Mouse (Mus musculus): ENCODE data around the gene Xndc1. TPM values are rescaled to one million over a fixed set of nuclear protein-coding genes. Genes with fewer than 3 reads are reported as not detected.

The Xndc1 gene
- polyA plus RNA-seq (2014; fragmentation: Illumina TruSeq; extraction: RNeasy Lipid Tissue Mini Kit (QIAGEN cat#74804); ENCODE audit: low read depth, low replicate concordance), result 4.1 TPM

DNA sequence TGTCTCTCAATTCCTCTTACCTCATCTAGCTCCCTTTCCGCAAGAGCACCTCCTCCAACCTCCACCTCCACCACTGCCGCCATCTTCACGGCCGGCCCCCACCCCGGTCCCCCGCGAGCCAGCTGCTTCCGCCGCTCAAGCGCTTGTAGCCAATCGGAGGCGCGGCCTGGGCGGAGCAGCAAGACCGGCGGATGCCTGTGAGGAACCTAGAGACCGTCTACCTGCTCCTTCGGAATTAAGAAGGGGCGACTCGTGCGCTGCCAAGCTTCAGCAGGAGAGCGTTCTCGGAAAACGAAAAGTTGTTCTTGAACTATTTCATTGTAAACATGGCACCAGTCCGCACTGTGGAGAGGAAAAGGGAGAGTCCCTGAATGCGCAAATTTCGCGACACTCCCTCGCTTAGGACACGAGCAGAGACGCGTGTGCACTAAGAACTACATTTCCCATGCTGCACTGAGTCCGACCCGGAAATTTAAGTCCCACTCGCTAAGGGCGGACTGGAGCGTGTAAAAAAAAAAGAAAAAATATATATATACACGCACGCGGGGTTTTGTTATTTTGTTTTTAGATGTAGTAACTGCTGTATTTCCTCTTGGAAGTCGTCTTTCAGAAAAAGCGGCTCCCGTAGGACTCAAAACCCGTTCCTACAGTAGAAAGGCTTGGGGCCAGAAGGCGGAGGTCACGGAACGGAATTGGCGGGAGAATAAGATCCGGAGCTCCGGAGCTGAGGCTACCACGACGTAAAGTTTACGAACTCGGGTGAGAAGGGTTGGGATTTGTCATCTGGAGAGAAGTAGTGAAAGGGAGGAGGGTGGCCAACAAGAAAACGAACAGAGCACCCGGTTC lies at the start of gene Xndc1, which contains the start of the genes Rnf121 and Xntrpc:
Xndc1 (plus strand) TSS at position 466 of the 846 bp plus-strand sequence.
Rnf121 (minus strand) TSS at position 424 of the 846 bp plus-strand sequence.
Xntrpc (plus strand) TSS at position 668 of the 846 bp plus-strand sequence.

DNA sequence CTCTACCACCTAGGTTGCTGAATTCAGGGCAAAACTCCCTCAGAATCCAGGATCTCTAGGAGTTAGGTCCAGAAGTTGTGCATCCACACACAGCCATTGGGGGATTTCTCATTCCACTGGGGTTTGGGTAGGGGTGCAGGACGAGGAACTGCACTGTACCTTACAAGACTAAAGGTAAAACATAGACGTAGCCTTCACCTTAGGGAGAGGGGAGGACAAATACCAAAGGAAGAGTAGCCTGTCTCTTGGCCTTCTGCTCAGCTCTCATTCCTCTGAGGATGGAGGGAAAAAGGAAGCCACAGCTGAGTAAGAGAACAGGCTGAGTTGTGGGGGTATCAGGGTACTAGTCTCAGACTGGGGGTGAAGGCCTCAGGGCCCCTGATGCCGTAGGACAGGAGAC lies 46.7 kb upstream of the Xndc1 start, which contains the start of gene Il18bp:
Il18bp (minus strand) TSS at position 101 of the 400 bp plus-strand sequence.

DNA sequence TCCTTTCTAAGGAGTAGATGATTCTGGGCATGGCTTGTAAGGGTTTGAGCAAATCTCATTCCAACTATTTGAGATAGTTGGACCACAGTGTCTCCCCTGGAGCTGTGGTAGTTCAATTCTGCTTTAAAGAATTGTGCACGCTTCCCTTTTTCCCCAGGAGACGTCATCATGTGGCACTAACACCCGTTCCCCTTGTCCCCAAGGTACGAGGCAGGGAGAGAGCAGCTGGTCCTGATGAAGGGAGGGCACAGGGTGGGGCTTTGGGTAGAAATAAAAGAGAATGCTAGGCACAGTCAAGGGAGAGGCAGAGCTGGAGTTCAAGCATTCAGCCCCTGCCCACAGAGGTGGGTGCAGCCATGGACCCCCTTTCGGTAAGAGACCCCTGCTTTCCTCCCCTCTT lies 17.5 kb downstream of the Xndc1 start, which contains the start of gene Trpc2:
Trpc2 (plus strand) TSS at position 301 of the 400 bp plus-strand sequence.

GRCm38 (mm10) chr7:102101487-102101886 lies 36.2 kb downstream of the Xndc1 start, which contains the start of gene Art1:
Art1 (plus strand) TSS chr7:102101743.

GRCm38 (mm10) chr7:102109171-102109570 lies 43.9 kb downstream of the Xndc1 start, which contains the start of gene Art5:
Art5 (minus strand) TSS chr7:102109489.

DNA sequence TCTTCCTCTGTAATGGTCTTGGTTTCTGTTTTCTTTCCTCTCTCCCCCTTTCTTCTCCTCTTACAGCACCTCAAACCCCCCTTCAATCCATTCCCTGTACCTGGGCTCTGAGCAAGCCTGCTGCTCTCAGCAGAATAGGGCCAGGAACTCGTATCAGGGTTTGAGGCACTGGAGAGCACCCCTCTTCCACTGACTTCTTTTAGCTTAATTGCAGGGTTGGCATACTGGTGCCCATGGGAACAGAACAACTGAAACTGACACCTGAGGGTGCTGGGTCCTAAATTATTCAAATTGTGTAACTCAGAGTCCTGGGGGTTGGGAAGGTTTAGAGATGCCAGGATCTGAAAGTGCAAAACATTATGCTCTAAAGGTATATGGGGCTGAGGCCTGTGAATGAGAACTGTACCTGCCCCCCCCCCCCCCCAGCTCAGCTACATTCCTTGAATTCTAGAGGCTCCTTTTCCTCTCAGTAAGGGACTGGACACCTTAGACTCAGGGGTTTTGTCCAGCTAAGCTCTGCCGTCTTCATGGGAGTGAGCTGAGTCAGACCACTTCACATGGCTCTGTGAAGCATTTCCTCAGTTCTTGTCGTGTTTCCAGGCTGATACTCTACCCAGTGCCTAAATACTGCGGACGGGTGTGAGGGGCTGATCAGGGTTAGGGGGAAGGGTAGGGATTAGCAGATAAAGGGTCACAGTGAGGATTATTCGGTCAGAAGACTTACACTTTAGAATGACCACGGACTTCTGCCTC lies 51.4 kb downstream of the Xndc1 start, which contains the start of gene Chrna10:
Chrna10 (minus strand) TSS at position 250 of the 753 bp plus-strand sequence.

Other genes with a start within 250 kb of the Xndc1 start
- not detected for gene Phox2a, start 247.2 kb upstream of the Xndc1 start, polyA plus RNA-seq (2014; fragmentation: Illumina TruSeq; extraction: RNeasy Lipid Tissue Mini Kit (QIAGEN cat#74804); ENCODE audit: low read depth, low replicate concordance)
- 8.3 TPM for gene Inppl1, start 227.3 kb upstream of the Xndc1 start, polyA plus RNA-seq (2014; fragmentation: Illumina TruSeq; extraction: RNeasy Lipid Tissue Mini Kit (QIAGEN cat#74804); ENCODE audit: low read depth, low replicate concordance)
- 6.8 TPM for gene Folr2, start 208.3 kb upstream of the Xndc1 start, polyA plus RNA-seq (2014; fragmentation: Illumina TruSeq; extraction: RNeasy Lipid Tissue Mini Kit (QIAGEN cat#74804); ENCODE audit: low read depth, low replicate concordance)
- gene Anapc15, start 201.8 kb upstream of the Xndc1 start, polyA plus RNA-seq (2014; fragmentation: Illumina TruSeq; extraction: RNeasy Lipid Tissue Mini Kit (QIAGEN cat#74804); ENCODE audit: low read depth, low replicate concordance), result 11.5 TPM
- not detected for gene Folr1, start 194.7 kb upstream of the Xndc1 start, polyA plus RNA-seq (2014; fragmentation: Illumina TruSeq; extraction: RNeasy Lipid Tissue Mini Kit (QIAGEN cat#74804); ENCODE audit: low read depth, low replicate concordance)
- 9.2 TPM for gene Lamtor1, start 159.6 kb upstream of the Xndc1 start, polyA plus RNA-seq (2014; fragmentation: Illumina TruSeq; extraction: RNeasy Lipid Tissue Mini Kit (QIAGEN cat#74804); ENCODE audit: low read depth, low replicate concordance)
- gene Tomt, start 159.2 kb upstream of the Xndc1 start, polyA plus RNA-seq (2014; fragmentation: Illumina TruSeq; extraction: RNeasy Lipid Tissue Mini Kit (QIAGEN cat#74804); ENCODE audit: low read depth, low replicate concordance), result not detected
- gene Lrrc51, start 131.6 kb upstream of the Xndc1 start, polyA plus RNA-seq (2014; fragmentation: Illumina TruSeq; extraction: RNeasy Lipid Tissue Mini Kit (QIAGEN cat#74804); ENCODE audit: low read depth, low replicate concordance), result 2.3 TPM
- gene Numa1, start 131.4 kb upstream of the Xndc1 start, polyA plus RNA-seq (2014; fragmentation: Illumina TruSeq; extraction: RNeasy Lipid Tissue Mini Kit (QIAGEN cat#74804); ENCODE audit: low read depth, low replicate concordance), result 11.2 TPM
- 21.1 TPM for gene Il18bp, start 46.8 kb upstream of the Xndc1 start, polyA plus RNA-seq (2014; fragmentation: Illumina TruSeq; extraction: RNeasy Lipid Tissue Mini Kit (QIAGEN cat#74804); ENCODE audit: low read depth, low replicate concordance)
- 12.2 TPM for gene Rnf121, start within 50 bp of the Xndc1 start, polyA plus RNA-seq (2014; fragmentation: Illumina TruSeq; extraction: RNeasy Lipid Tissue Mini Kit (QIAGEN cat#74804); ENCODE audit: low read depth, low replicate concordance)
- not detected for gene Xntrpc, start 202 bp downstream of the Xndc1 start, polyA plus RNA-seq (2014; fragmentation: Illumina TruSeq; extraction: RNeasy Lipid Tissue Mini Kit (QIAGEN cat#74804); ENCODE audit: low read depth, low replicate concordance)
- not detected for gene Trpc2, start 17.6 kb downstream of the Xndc1 start, polyA plus RNA-seq (2014; fragmentation: Illumina TruSeq; extraction: RNeasy Lipid Tissue Mini Kit (QIAGEN cat#74804); ENCODE audit: low read depth, low replicate concordance)
- gene Art1, start 36.2 kb downstream of the Xndc1 start, polyA plus RNA-seq (2014; fragmentation: Illumina TruSeq; extraction: RNeasy Lipid Tissue Mini Kit (QIAGEN cat#74804); ENCODE audit: low read depth, low replicate concordance), result not detected
- gene Art5, start 44.0 kb downstream of the Xndc1 start, polyA plus RNA-seq (2014; fragmentation: Illumina TruSeq; extraction: RNeasy Lipid Tissue Mini Kit (QIAGEN cat#74804); ENCODE audit: low read depth, low replicate concordance), result not detected
- not detected for gene Chrna10, start 51.3 kb downstream of the Xndc1 start, polyA plus RNA-seq (2014; fragmentation: Illumina TruSeq; extraction: RNeasy Lipid Tissue Mini Kit (QIAGEN cat#74804); ENCODE audit: low read depth, low replicate concordance)
- gene Nup98, start 144.7 kb downstream of the Xndc1 start, polyA plus RNA-seq (2014; fragmentation: Illumina TruSeq; extraction: RNeasy Lipid Tissue Mini Kit (QIAGEN cat#74804); ENCODE audit: low read depth, low replicate concordance), result 8.7 TPM
- 37.9 TPM for gene Pgap2, start 144.7 kb downstream of the Xndc1 start, polyA plus RNA-seq (2014; fragmentation: Illumina TruSeq; extraction: RNeasy Lipid Tissue Mini Kit (QIAGEN cat#74804); ENCODE audit: low read depth, low replicate concordance)
- gene Rhog, start 190.5 kb downstream of the Xndc1 start, polyA plus RNA-seq (2014; fragmentation: Illumina TruSeq; extraction: RNeasy Lipid Tissue Mini Kit (QIAGEN cat#74804); ENCODE audit: low read depth, low replicate concordance), result 3.4 TPM
- 7.4 TPM for gene Stim1, start 202.3 kb downstream of the Xndc1 start, polyA plus RNA-seq (2014; fragmentation: Illumina TruSeq; extraction: RNeasy Lipid Tissue Mini Kit (QIAGEN cat#74804); ENCODE audit: low read depth, low replicate concordance)

All from liver, adult 10 weeks (tissue).